Mouse (Mus musculus): Measurements from ENCODE around the gene Lgals12.
A peak's percentile ranks its signal among the peaks of the same experiment; 100 is the strongest.

Gene Lgals12

GRCm38 (mm10) chr19:7583599-7583998 lies 23.4 kb downstream of the Lgals12 start:
- no peak for DNase-seq (ENCODE audit: low read depth)

DNA sequence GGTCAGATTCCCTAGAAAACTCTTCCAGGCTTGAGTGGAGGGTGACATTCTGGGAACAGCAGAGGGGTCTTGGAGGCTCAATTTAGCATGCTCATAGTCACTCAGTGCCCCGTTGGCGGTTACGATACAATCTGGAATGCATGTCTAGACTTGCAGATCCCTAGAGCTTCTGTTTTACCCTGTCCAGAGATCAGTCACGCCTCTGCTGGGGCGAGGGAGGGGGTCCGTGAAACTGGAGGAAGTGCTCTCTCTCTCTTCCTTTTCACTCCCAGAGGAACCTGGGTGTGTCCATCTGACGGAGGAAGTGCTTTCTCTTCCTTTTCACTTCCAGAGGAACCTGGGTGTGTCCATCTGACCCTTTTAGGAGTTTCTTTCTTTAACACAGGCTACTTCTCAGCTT lies 23.9 kb downstream of the Lgals12 start:
- no peak for DNase-seq (ENCODE audit: low read depth)

- DNase-seq (ENCODE audit: low read depth): no peak
Measured at GRCm38 (mm10) chr19:7581042-7581441, 26.0 kb downstream of the Lgals12 start.

DNA sequence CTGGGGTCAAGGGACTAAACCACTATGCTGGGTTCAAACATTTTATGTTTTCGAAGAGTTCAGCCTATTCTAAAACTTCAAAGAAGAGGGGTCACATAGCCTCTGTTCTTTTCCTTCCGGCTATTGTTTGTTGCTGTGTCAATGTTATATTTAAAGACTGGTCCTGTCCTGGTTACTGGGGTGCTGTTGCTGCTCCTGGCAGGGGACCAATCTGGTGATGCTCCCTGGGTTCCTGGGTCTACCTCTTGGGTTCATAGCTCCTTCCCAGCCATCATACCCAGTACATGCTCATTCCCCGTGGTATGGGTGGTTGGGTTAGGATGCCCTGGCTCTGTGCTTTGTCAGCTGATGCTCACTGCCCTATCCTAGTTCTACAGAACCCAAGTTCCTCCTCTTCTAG lies 29.3 kb downstream of the Lgals12 start:
- DNase-seq (ENCODE audit: low read depth): no peak

GRCm38 (mm10) chr19:7576180-7576579 lies 30.8 kb downstream of the Lgals12 start:
- no peak for DNase-seq (ENCODE audit: low read depth)

GRCm38 (mm10) chr19:7569650-7570049 lies 37.3 kb downstream of the Lgals12 start:
- DNase-seq (ENCODE audit: low read depth): peak; percentile 32

- DNase-seq (ENCODE audit: low read depth): no peak
Measured at GRCm38 (mm10) chr19:7568364-7568763, 38.6 kb downstream of the Lgals12 start.

GRCm38 (mm10) chr19:7566826-7567225 lies 40.2 kb downstream of the Lgals12 start:
- DNase-seq (ENCODE audit: low read depth): no peak

GRCm38 (mm10) chr19:7564457-7564856 lies 42.5 kb downstream of the Lgals12 start:
- DNase-seq (ENCODE audit: low read depth): no peak

GRCm38 (mm10) chr19:7563676-7564075 lies 43.3 kb downstream of the Lgals12 start:
- DNase-seq (ENCODE audit: low read depth): no peak

- DNase-seq (ENCODE audit: low read depth): no peak
Measured at GRCm38 (mm10) chr19:7562601-7563129, 44.3 kb downstream of the Lgals12 start.

- peak; percentile 68 for DNase-seq (ENCODE audit: low read depth)
Measured at GRCm38 (mm10) chr19:7561456-7561855, 45.5 kb downstream of the Lgals12 start.

GRCm38 (mm10) chr19:7559986-7560385 lies 47.0 kb downstream of the Lgals12 start:
- peak; percentile 52 for DNase-seq (ENCODE audit: low read depth)

GRCm38 (mm10) chr19:7558675-7559074 lies 48.3 kb downstream of the Lgals12 start:
- peak; percentile 81 for DNase-seq (ENCODE audit: low read depth)

- DNase-seq (ENCODE audit: low read depth): no peak
Measured at GRCm38 (mm10) chr19:7557844-7558243, 49.1 kb downstream of the Lgals12 start.

DNA sequence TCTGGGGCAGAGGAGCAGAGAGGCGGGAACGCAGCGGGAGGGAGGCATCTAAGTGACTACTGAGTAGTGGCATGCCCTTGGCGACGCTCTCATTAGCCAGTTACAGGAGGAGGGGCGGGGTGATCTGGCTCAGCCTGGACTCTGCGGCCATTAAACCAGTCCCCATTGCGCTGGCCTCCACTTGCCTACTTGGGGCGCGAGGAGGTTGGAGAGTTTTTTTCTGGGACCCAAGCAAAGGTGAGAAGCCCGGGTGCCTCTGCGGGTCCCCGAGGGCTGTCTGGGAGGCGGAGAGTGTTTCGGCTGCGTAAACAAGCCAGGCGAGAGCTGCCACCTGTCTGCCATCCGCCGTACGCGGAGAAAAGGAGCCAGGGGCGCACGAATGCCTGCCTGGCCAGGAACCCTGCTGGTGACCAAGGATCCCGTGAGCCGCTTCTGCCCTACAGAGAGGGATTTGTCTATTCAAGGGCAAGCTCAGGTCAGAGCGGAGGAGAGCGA lies 49.6 kb downstream of the Lgals12 start, which contains the start of gene Pla2g16:
Gene Pla2g16 (plus strand): TSS at position 132 of the 495 bp plus-strand sequence.
- peak; percentile 79 for DNase-seq (ENCODE audit: low read depth)

GRCm38 (mm10) chr19:7556641-7557040 lies 50.4 kb downstream of the Lgals12 start:
- DNase-seq (ENCODE audit: low read depth): no peak

GRCm38 (mm10) chr19:7554881-7555280 lies 52.1 kb downstream of the Lgals12 start:
- no peak for DNase-seq (ENCODE audit: low read depth)

DNA sequence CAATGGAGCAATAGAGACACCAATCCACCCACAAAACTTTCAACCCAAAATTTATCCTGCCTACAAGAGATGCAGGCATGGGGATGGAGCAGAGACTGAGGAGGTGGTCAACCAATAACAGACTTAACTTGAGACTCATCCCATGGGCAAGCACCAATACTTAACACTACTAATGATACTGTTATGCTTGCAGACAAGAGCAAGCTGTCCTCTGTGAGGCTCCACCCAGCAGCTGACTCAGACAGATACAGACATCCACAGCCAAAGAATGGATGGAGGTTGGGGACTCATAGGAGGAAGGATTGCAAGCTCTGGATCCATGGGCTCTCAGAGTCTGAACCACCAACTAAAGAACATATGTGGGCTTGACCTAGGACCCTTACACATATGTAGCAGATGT lies 53.6 kb downstream of the Lgals12 start:
- DNase-seq (ENCODE audit: low read depth): no peak

DNA sequence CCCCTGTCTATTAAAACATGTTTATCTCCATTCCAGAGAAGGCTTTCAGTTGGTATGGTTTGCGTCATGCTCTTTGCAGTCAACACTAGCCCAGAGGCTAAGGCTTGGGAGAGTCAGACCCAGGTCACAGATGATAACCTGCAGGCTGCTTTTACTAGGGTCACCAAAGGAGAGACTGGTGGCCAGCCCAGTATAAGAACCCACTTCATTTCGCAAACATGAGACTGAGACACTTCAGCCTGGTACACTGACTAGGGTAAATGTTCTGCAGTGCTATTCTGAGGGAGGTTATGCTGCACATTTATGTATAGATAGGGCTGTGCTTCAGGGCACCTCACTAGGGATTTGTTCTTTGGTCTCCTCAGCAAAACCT lies 54.7 kb downstream of the Lgals12 start:
- DNase-seq (ENCODE audit: low read depth): no peak

DNA sequence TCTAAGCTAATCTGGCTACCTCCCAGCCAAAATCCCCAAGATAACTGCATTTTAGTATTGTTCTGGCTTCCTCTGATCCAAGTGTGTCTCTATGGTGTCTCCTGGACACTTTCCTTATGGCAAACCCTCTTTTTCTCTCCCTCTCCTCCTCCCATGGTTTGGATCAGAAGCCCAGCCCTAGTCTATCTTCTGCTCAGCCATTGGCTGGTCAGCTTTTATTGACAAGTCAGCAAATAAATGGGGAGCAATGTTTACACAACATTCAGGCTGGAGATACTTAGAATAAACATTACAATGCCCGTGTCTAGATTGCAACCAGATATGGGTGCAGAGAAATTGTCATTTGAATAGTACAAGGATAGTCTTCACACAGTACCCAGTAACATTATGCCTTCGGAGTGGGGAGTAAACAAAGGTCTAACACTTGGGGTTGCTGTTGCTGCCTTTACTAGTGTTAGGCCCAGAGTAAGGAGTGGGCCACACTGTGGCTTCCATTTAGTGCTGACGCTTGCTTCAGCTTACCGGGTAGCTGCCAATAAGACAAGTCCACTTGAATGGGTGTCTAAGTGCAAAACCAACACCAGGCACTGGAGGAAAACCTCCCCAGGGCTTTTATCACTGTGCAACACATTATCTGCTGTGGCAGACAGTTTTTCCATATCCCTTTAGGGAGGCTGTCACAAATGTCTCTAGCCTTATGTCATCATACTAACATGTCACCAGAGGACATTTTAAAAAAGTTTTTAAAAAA lies 55.3 kb downstream of the Lgals12 start:
- DNase-seq (ENCODE audit: low read depth): no peak

- no peak for DNase-seq (ENCODE audit: low read depth)
Measured at GRCm38 (mm10) chr19:7548924-7549323, 58.1 kb downstream of the Lgals12 start.

Data from induced T-regulatory cell, adult 2 months (primary cell).